Mouse (Mus musculus): ENCODE data around the gene Adsl. TPM values are rescaled to one million over a fixed set of nuclear protein-coding genes. Genes with fewer than 3 reads are reported as not detected.
A peak's percentile ranks its signal among the peaks of the same experiment; 100 is the strongest.

Gene Adsl
- polyA plus RNA-seq, 1 experiment, result not detected

- WGBS, result 72% methylated on average over 1 of the region's 1 CpGs
- H3K27ac ChIP-seq (ENCODE audit: insufficient read depth, low read depth, low read length), result no peak overlapping the region
- H3K4me1 ChIP-seq (ENCODE audit: control insufficient read depth, insufficient read depth, low read length), result no peaks in the 10 kb centered on the region
- no peak overlapping the region for H3K4me3 ChIP-seq (ENCODE audit: insufficient read depth, low read depth, low read length)
- TF ChIP-seq CTCF (IDR thresholded peaks at IDR 0.05; ENCODE audit: insufficient read depth, low read depth, low read length), result no peak
- TF ChIP-seq POLR2A (IDR thresholded peaks at IDR 0.05; ENCODE audit: insufficient read depth, low read depth, low read length), result no peak
These were observed 40.0 kb downstream of the Adsl start for GRCm38 (mm10) chr15:80988331-80988730.

GRCm38 (mm10) chr15:80989712-80990111 is 41.4 kb downstream of the Adsl start:
- WGBS, result 70% methylated on average over 3 of the region's 3 CpGs
- no peak overlapping the region for H3K27ac ChIP-seq (ENCODE audit: insufficient read depth, low read depth, low read length)
- no peaks in the 10 kb centered on the region for H3K4me1 ChIP-seq (ENCODE audit: control insufficient read depth, insufficient read depth, low read length)
- no peak for TF ChIP-seq CTCF (IDR thresholded peaks at IDR 0.05; ENCODE audit: insufficient read depth, low read depth, low read length)
- TF ChIP-seq POLR2A (IDR thresholded peaks at IDR 0.05; ENCODE audit: insufficient read depth, low read depth, low read length), result no peak
- H3K4me3 ChIP-seq (ENCODE audit: insufficient read depth, low read depth, low read length), result no peak overlapping the region

- TF ChIP-seq POLR2A (IDR thresholded peaks at IDR 0.05; ENCODE audit: insufficient read depth, low read depth, low read length) (no peak), CTCF (IDR thresholded peaks at IDR 0.05; ENCODE audit: insufficient read depth, low read depth, low read length) (no peak)
- 92% methylated on average over 5 of the region's 5 CpGs for WGBS
These were observed 46.7 kb downstream of the Adsl start for GRCm38 (mm10) chr15:80994959-80995358.

GRCm38 (mm10) chr15:80996090-80996835 is 48.0 kb downstream of the Adsl start:
- Histone ChIP-seq H3K4me3 (ENCODE audit: insufficient read depth, low read depth, low read length) (no peak overlapping the region), H3K27ac (ENCODE audit: insufficient read depth, low read depth, low read length) (no peak overlapping the region; the same call in 1 of the 2 replicates), H3K4me1 (ENCODE audit: control insufficient read depth, insufficient read depth, low read length) (peaks cover 8% of the 10 kb centered on the region)
- no peak for TF ChIP-seq POLR2A (IDR thresholded peaks at IDR 0.05; ENCODE audit: insufficient read depth, low read depth, low read length)
- no peak for TF ChIP-seq CTCF (IDR thresholded peaks at IDR 0.05; ENCODE audit: insufficient read depth, low read depth, low read length)
- WGBS, result 84% methylated on average over 6 of the region's 6 CpGs

More at GRCm38 (mm10) chr15:80994959-80995358, 46.7 kb downstream of the Adsl start:
- Histone ChIP-seq H3K27ac (ENCODE audit: insufficient read depth, low read depth, low read length) (no peak overlapping the region), H3K4me3 (ENCODE audit: insufficient read depth, low read depth, low read length) (no peak overlapping the region), H3K4me1 (ENCODE audit: control insufficient read depth, insufficient read depth, low read length) (0 out of 2 replicates have a peak, but pooled peaks cover 2% of the 10 kb centered on the region)

- no peak for TF ChIP-seq CTCF (IDR thresholded peaks at IDR 0.05; ENCODE audit: insufficient read depth, low read depth, low read length)
- TF ChIP-seq POLR2A (IDR thresholded peaks at IDR 0.05; ENCODE audit: insufficient read depth, low read depth, low read length), result no peak
- WGBS, result 40% methylated on average over 1 of the region's 1 CpGs
- Histone ChIP-seq H3K4me3 (ENCODE audit: insufficient read depth, low read depth, low read length) (no peak overlapping the region), H3K4me1 (ENCODE audit: control insufficient read depth, insufficient read depth, low read length) (peaks cover 14% of the 10 kb centered on the region), H3K27ac (ENCODE audit: insufficient read depth, low read depth, low read length) (no peak overlapping the region)
These were observed 48.8 kb downstream of the Adsl start for GRCm38 (mm10) chr15:80997077-80997476.

- Histone ChIP-seq H3K4me3 (ENCODE audit: insufficient read depth, low read depth, low read length) (no peak overlapping the region), H3K4me1 (ENCODE audit: control insufficient read depth, insufficient read depth, low read length) (peaks cover 14% of the 10 kb centered on the region), H3K27ac (ENCODE audit: insufficient read depth, low read depth, low read length) (peak overlapping the region; percentile 95)
- WGBS, result 33% methylated on average over 3 of the region's 4 CpGs
- TF ChIP-seq POLR2A (IDR thresholded peaks at IDR 0.05; ENCODE audit: insufficient read depth, low read depth, low read length) (no peak), CTCF (IDR thresholded peaks at IDR 0.05; ENCODE audit: insufficient read depth, low read depth, low read length) (no peak)
These were observed 52.3 kb downstream of the Adsl start for GRCm38 (mm10) chr15:81000419-81001138.

- no peak overlapping the region for H3K4me3 ChIP-seq (ENCODE audit: insufficient read depth, low read depth, low read length)
- WGBS, result 88% methylated on average over 10 of the region's 10 CpGs
These were observed 57.9 kb downstream of the Adsl start for GRCm38 (mm10) chr15:81006127-81006735.

GRCm38 (mm10) chr15:81007339-81007738 is 59.0 kb downstream of the Adsl start:
- WGBS, result 97% methylated on average over 9 of the region's 9 CpGs
- no peak for TF ChIP-seq CTCF (IDR thresholded peaks at IDR 0.05; ENCODE audit: insufficient read depth, low read depth, low read length)
- TF ChIP-seq POLR2A (IDR thresholded peaks at IDR 0.05; ENCODE audit: insufficient read depth, low read depth, low read length), result no peak
- Histone ChIP-seq H3K4me3 (ENCODE audit: insufficient read depth, low read depth, low read length) (no peak overlapping the region), H3K27ac (ENCODE audit: insufficient read depth, low read depth, low read length) (no peak overlapping the region), H3K4me1 (ENCODE audit: control insufficient read depth, insufficient read depth, low read length) (peaks cover 16% of the 10 kb centered on the region; the same call in 1 of the 2 replicates)

More at GRCm38 (mm10) chr15:81006127-81006735, 57.9 kb downstream of the Adsl start:
- H3K27ac ChIP-seq (ENCODE audit: insufficient read depth, low read depth, low read length), result no peak overlapping the region
- H3K4me1 ChIP-seq (ENCODE audit: control insufficient read depth, insufficient read depth, low read length), result peaks cover 16% of the 10 kb centered on the region
- TF ChIP-seq CTCF (IDR thresholded peaks at IDR 0.05; ENCODE audit: insufficient read depth, low read depth, low read length), result no peak
- TF ChIP-seq POLR2A (IDR thresholded peaks at IDR 0.05; ENCODE audit: insufficient read depth, low read depth, low read length), result no peak
